Comparison of ENCODE assay signal across 16 mouse cellular contexts in the genomic region with DNA sequence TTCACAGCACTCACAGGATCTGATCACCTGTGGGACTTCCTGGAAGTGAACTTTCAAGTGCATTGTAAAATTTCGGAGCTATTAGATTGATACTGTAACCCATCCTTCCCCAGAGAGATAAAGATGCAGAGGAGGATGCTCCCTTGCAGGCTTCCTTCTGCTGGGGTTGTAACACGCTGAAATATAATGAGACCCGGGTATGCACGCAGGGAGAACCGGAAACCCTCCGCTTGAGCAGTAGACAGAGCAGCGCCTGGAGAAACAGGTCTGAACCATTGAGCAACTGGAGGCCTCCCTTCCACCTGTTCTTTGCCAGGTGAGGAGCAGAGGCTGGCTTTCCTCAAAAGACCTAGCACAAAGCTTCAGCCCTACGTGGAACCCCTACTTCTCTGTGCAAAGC.
"Had no signal": no experiment of that assay in that cellular context is flagged by ENCODE, and none has a peak within 500 bp of the region (broad histone marks: within the 10 kb centered on the region; RNA-seq: fewer than 3 reads in every experiment).

No protein-coding gene starts in this region.

- H3K36me3 ChIP-seq: neural tube, embryonic 13.5 days; neural tube, embryonic 15.5 days; stomach, embryonic 15.5 days had no signal

- H3K4me3 ChIP-seq: neural tube, embryonic 13.5 days; neural tube, embryonic 15.5 days; stomach, embryonic 15.5 days had no signal

- H3K27me3 ChIP-seq: neural tube, embryonic 13.5 days; neural tube, embryonic 15.5 days; stomach, embryonic 15.5 days had no signal

- H3K9me3 ChIP-seq: neural tube, embryonic 15.5 days; stomach, embryonic 15.5 days had no signal

- H3K4me1 ChIP-seq: stomach, embryonic 15.5 days had no signal

- DNase-seq: retina, postnatal 1 day; right cerebral cortex, adult 18-20 months; right cerebral cortex, postnatal 14 days; right cerebral cortex, postnatal 25 days; right cerebral cortex, postnatal 4 days; spleen, adult 18-20 months; thymus, adult 18-20 months; thymus, adult 2 months; thymus, postnatal 14 days; thymus, postnatal 25 days; thymus, postnatal 36 days; thymus, postnatal 4 days had no signal

- H3K27ac ChIP-seq: neural tube, embryonic 13.5 days; neural tube, embryonic 15.5 days; stomach, embryonic 15.5 days; stomach, postnatal 0 days had no signal
